Mouse (Mus musculus) kidney, adult 8-10 months (tissue): Measurements from ENCODE around the gene Olfr1257.
"Not testable (repeated sequence)": the region's sequence is repeated elsewhere in the genome, so short reads cannot be mapped to it uniquely, and the experiment has no call there.

ENCODE experiments used
- DNase-seq, 2 experiments: peaks; one replicate each; pipeline ENCODE4 v3.0.0; 2022

Olfr1257 gene

DNA sequence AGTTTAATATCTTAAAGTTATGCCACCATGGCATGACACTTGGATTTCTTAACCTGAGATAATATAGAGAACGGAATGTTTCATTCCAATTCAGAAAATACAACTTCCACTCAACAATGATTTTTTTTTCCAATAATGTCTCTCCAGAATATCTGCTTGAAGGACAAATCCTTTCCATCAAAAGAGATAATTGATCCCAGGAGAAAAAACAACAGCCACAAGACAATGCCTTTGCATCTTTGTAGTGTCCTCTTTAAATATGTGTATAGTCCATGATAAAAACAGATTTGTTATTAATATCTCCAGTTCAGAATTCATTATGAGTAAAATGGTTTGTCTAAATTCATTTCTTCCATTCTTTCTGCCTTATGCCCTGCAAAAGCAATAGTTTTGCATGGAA is at the start of gene Olfr1257:
TSS of gene Olfr1257 (plus strand) at position 301 of the 400 bp plus-strand sequence.
- DNase-seq: no peak

DNA sequence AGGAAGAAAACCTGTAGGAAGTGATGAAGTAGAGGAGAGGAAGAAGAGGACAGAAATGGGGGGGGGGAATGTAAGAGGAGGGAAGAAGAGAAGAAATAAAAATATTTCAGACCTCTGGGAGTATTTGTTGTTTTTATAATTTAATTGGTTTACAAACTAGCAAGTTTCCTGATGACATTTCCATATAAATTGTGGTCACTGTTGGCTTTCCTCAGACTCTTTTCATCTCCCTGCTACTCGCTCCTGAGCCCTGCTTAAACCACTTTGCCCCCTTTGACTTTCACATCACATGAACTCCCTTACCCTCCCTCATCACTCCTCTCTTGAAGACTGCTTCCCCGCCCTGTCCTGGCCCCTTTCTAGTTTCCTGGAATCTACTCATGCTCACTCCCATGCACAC is 36.8 kb upstream of the Olfr1257 start, which contains the start of gene Olfr1256:
TSS of gene Olfr1256 (minus strand) at position 101 of the 400 bp plus-strand sequence.
- DNase-seq: no peak

GRCm38 (mm10) chr2:89848105-89848504 is 30.1 kb upstream of the Olfr1257 start, which contains the start of gene Olfr48:
Gene Olfr48, minus strand, starts transcription at chr2:89848205.
- no peak for DNase-seq

DNA sequence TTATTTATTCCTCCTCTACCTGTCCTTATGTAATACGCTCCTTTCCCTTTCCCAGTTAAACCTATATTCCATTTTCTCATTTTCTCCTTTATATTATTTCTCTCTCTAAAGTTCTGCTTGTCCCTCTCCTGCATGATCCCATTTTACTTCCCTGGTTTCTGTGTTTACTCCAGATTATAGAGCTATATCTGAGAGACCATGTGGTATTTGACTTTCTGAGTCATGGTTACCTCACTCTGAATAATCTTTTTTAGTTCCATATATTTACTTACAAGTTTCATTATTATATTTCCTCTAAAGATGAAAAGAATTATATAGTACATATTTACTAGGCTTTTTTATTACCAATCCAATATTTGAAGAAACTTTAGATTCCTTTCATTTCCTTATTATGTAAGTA is 29.0 kb upstream of the Olfr1257 start:
- no peak for DNase-seq

DNA sequence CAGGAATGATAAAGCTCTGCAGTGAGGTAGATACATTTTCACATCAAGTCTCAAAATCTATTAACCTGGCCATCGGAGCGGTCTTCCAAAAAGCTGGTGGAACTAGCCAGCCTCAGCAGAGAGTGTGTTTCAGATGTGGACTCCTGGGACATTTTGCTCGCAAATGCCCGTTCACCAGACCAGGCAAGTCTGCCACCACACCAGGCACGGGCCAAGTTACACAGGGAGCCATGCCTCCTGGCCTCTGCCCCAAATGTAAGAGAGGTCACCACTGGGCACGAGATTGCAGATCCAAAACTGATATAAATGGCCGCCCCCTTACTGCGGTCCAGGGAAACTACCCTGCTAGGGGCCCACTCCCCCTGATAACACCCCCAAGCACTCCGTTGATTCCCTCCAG is 34.4 kb downstream of the Olfr1257 start:
- not testable (repeated sequence) for DNase-seq

DNA sequence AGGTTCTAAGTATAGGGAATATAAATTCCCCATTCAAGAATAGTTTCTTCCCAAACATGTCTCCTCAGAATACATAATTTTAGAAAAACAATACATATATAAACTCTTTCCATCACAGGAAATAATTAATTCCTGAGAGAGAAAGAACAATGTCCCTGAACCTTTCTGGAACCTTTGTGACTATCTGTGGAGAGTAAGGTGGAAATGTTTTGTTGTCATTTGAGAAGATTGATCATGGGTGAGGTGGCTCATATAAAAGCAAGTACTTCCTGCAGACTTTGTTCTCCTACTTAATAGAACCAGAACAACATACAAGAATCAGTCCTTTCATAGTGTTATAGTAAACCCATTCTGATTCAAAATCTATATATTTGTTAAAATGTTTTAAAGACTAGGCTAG is 48.8 kb downstream of the Olfr1257 start, which contains the start of gene Olfr1258:
TSS of gene Olfr1258 (plus strand) at position 301 of the 400 bp plus-strand sequence.
- no peak for DNase-seq
